Mouse (Mus musculus) limb, embryonic 15.5 days (tissue): ENCODE data around the gene Wdr82. TPM values are rescaled to one million over a fixed set of nuclear protein-coding genes. Genes with fewer than 3 reads are reported as not detected.

ENCODE experiments used
- ATAC-seq: fragments of 200-750 bp; cut with Nextera tagmentation; 2 replicates; pipeline ENCODE4 v1.8.0; 2017; ENCODE audit warnings: low read depth, moderate TSS enrichment; ENCODE audit not compliant: insufficient number of reproducible peaks, low FRiP score, low TSS enrichment
- H3K27ac ChIP-seq: fragments of 300-500 bp; sonication (generic); 2 replicates; pipeline ENCODE4 v1.5.1; 2015; ENCODE audit warnings: moderate library complexity, mild to moderate bottlenecking, inconsistent platforms
- H3K27me3 ChIP-seq: fragments of 300-500 bp; sonication (generic); 2 replicates; pipeline ENCODE4 v1.6.1; 2015; ENCODE audit warnings: inconsistent platforms
- H3K36me3 ChIP-seq: fragments of 300-500 bp; sonication (generic); 2 replicates; pipeline ENCODE4 v1.6.1; 2015; ENCODE audit warnings: inconsistent platforms
- H3K4me1 ChIP-seq: fragments of 300-500 bp; sonication (generic); 2 replicates; pipeline ENCODE4 v1.6.1; 2015; ENCODE audit warnings: inconsistent platforms
- H3K4me2 ChIP-seq: fragments of 300-500 bp; sonication (generic); 2 replicates; pipeline ENCODE4 v1.6.1; 2015; ENCODE audit warnings: mild to moderate bottlenecking, inconsistent platforms
- H3K4me3 ChIP-seq: fragments of 300-500 bp; sonication (generic); 2 replicates; pipeline ENCODE4 v1.5.1; 2015; ENCODE audit warnings: mild to moderate bottlenecking, inconsistent platforms
- H3K9ac ChIP-seq: fragments of 300-500 bp; sonication (generic); 2 replicates; pipeline ENCODE4 v1.6.1; 2015; ENCODE audit warnings: inconsistent platforms
- H3K9me3 ChIP-seq: fragments of 300-500 bp; sonication (generic); 2 replicates; pipeline ENCODE4 v1.6.1; 2016; ENCODE audit warnings: inconsistent platforms
- WGBS: fragments of 180-500 bp; shearing (Covaris S2); methylation state at CpG from one replicate; pipeline ENCODE4 v1.1.7; 2015; 5-methylcytosine and 5-hydroxymethylcytosine counted together
- polyA plus RNA-seq: library from polyadenylated mRNA; unstranded; fragments of >200 nt; fragmentation: Nextera tagmentation; extraction: Ambion mirVana; gene quantifications from 2 replicates; pipeline ENCODE4 v1.2.1, GENCODE M21; 2015

The Wdr82 gene
- polyA plus RNA-seq, 1 experiment from 2014 or later, result 29.2 TPM

DNA sequence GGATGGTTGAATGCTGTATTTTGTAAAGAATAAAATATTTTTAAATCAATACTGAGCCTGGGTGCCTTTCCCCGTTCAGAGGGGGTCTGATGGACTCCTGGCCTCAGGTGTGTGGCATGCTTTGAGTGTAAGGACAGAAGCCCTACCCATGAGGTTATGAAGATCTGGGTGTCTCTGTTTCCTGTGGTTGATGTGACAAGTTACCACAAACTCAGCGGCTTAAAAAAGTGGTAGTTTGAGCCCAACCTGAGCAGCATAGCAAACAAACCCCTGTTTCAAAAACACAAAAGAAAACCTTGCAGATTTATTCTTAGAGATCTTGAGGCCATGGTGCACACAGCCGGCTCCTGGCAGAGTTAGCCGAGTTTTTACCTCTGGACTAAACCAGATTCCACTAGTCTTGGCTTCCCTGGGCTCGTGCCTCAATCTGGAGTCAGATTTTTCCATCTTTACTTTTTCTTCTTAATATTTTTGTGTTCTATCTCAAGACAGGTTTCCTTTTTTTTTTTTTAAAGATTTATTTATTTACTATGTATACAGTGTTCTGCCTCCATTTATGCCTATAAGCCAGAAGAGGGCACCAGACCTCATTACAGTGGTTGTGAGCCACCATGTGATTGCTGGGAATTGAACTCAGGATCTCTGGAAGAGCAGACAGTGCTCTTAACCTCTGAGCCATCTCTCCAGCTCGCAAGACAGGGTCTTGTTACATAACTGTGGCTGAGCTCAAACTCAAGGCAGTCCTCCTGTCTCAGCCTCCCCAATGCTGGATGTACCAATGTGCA lies 44.8 kb downstream of the Wdr82 start:
- Histone ChIP-seq H3K4me3 (no peak overlapping the region), H3K4me2 (no peak overlapping the region), H3K4me1 (peaks cover 12% of the 10 kb centered on the region), H3K27me3 (no peaks in the 10 kb centered on the region), H3K27ac (no peak overlapping the region), H3K9me3 (no peaks in the 10 kb centered on the region), H3K9ac (no peak overlapping the region), H3K36me3 (peaks cover 36% of the 10 kb centered on the region)
- no peak for ATAC-seq
- WGBS, result 81% methylated on average over 6 of the region's 6 CpGs

- 86% methylated on average over 7 of the region's 7 CpGs for WGBS
- no peak for ATAC-seq
- no peak overlapping the region for H3K4me2 ChIP-seq
Observed at GRCm38 (mm10) chr9:106216971-106217370, 46.2 kb downstream of the Wdr82 start.

DNA sequence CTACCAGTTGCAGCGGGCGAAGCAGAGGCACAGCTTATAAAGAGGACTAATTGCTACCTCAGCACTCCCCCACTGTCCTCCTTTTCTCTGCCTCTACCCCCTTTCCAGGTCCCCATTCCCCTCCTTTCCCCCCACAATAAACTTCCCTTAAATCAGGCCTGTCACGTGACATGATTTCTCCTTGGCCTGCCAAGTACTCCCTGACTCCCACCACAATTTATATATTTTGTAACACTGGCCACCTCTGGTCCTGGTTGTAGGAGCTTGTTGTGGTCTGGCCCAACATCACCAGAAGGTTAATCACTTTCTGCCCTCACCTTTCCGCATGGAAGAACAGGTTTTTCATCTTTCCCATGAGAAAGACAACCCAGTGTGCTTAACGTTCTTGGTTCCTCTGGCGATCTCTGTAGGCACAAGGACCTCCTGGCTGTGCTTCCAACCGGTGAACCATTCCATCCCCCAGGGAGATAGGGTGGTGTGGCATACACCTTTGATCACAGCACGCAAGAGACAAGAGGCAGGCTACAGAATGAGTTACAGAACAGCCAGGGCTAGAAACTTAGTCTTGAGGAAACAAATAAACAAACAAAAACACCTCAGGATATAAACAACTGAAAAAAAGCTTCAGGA lies 50.3 kb downstream of the Wdr82 start:
- H3K9me3 ChIP-seq, result no peaks in the 10 kb centered on the region
- peaks cover 9% of the 10 kb centered on the region for H3K27me3 ChIP-seq
- no peak overlapping the region for H3K9ac ChIP-seq
- ATAC-seq, result no peak
- H3K4me1 ChIP-seq, result peaks cover 4% of the 10 kb centered on the region
- WGBS, result 54% methylated on average over 8 of the region's 8 CpGs
- H3K27ac ChIP-seq, result no peak overlapping the region
- no peak overlapping the region for H3K4me2 ChIP-seq
- H3K4me3 ChIP-seq, result no peak overlapping the region
- peaks cover 2% of the 10 kb centered on the region; the same call in 1 of the 2 replicates for H3K36me3 ChIP-seq

More at GRCm38 (mm10) chr9:106216971-106217370, 46.2 kb downstream of the Wdr82 start:
- peaks cover 36% of the 10 kb centered on the region for H3K36me3 ChIP-seq
- no peak overlapping the region for H3K4me3 ChIP-seq
- H3K9ac ChIP-seq, result no peak overlapping the region
- no peaks in the 10 kb centered on the region for H3K27me3 ChIP-seq
- H3K27ac ChIP-seq, result no peak overlapping the region
- peaks cover 4% of the 10 kb centered on the region for H3K4me1 ChIP-seq
- no peaks in the 10 kb centered on the region for H3K9me3 ChIP-seq

- Histone ChIP-seq H3K27me3 (peaks cover 17% of the 10 kb centered on the region), H3K4me3 (no peak within 1 kb of the TSS), H3K9me3 (no peaks in the 10 kb centered on the region), H3K27ac (no peak within 1 kb of the TSS), H3K36me3 (no peaks in the 10 kb centered on the region), H3K4me2 (no peak within 1 kb of the TSS), H3K4me1 (peaks cover 10% of the 10 kb centered on the region), H3K9ac (no peak within 1 kb of the TSS)
- no peak for ATAC-seq
- WGBS, result 66% methylated on average over 4 of the region's 4 CpGs
Observed at GRCm38 (mm10) chr9:106222261-106222851, 51.6 kb downstream of the Wdr82 start, which contains the start of gene Tlr9. Gene Tlr9, plus strand, starts transcription at chr9:106222598.

DNA sequence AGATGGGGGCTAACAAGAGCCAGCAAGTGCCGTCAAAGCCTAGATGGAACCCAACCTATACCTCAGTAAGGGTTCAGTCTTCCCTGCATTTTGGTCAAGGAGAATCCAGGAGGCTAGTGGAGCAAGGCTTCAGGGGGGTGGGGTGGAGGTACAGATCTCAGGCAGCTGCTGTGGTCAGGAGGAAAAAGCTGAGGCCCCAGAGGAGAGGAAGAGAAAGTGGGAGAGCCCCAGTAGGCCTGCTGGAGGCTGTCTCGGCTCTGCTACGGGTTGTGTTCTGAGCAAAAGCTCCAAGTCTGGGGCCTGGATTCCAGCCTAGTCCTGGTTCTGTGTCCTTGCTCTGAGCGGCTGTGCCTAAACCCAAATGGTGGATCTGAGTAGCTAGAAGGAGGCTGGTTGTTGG lies 52.3 kb downstream of the Wdr82 start:
- no peak for ATAC-seq
- Histone ChIP-seq H3K4me2 (no peak overlapping the region), H3K27ac (no peak overlapping the region), H3K4me1 (peaks cover 10% of the 10 kb centered on the region), H3K4me3 (no peak overlapping the region), H3K27me3 (peaks cover 17% of the 10 kb centered on the region), H3K36me3 (no peaks in the 10 kb centered on the region), H3K9me3 (no peaks in the 10 kb centered on the region), H3K9ac (no peak overlapping the region)
- 82% methylated on average over 4 of the region's 4 CpGs for WGBS

- Histone ChIP-seq H3K9ac (peak overlapping the region; percentile 39; the same call in 1 of the 2 replicates), H3K9me3 (no peaks in the 10 kb centered on the region), H3K4me3 (peak overlapping the region; percentile 40), H3K4me2 (peak overlapping the region; percentile 70), H3K27ac (no peak overlapping the region), H3K4me1 (peaks cover 10% of the 10 kb centered on the region), H3K36me3 (no peaks in the 10 kb centered on the region), H3K27me3 (peaks cover 17% of the 10 kb centered on the region)
- no peak for ATAC-seq
- 58% methylated on average over 24 of the region's 24 CpGs for WGBS
Observed at GRCm38 (mm10) chr9:106225469-106226150, 54.9 kb downstream of the Wdr82 start.

DNA sequence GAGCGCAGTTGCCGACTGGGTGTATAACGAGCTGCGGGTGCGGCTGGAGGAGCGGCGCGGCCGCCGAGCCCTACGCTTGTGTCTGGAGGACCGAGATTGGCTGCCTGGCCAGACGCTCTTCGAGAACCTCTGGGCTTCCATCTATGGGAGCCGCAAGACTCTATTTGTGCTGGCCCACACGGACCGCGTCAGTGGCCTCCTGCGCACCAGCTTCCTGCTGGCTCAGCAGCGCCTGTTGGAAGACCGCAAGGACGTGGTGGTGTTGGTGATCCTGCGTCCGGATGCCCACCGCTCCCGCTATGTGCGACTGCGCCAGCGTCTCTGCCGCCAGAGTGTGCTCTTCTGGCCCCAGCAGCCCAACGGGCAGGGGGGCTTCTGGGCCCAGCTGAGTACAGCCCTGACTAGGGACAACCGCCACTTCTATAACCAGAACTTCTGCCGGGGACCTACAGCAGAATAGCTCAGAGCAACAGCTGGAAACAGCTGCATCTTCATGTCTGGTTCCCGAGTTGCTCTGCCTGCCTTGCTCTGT lies 55.5 kb downstream of the Wdr82 start:
- H3K9me3 ChIP-seq, result no peaks in the 10 kb centered on the region
- peak overlapping the region; percentile 70 for H3K4me2 ChIP-seq
- peak; percentile 59 for ATAC-seq
- H3K9ac ChIP-seq, result peak overlapping the region; percentile 39; the same call in 1 of the 2 replicates
- no peak overlapping the region; the same call in 1 of the 2 replicates for H3K27ac ChIP-seq
- H3K4me1 ChIP-seq, result peaks cover 10% of the 10 kb centered on the region
- H3K4me3 ChIP-seq, result peak overlapping the region; percentile 40
- H3K36me3 ChIP-seq, result no peaks in the 10 kb centered on the region
- WGBS, result 4% methylated on average over 34 of the region's 34 CpGs
- H3K27me3 ChIP-seq, result peaks cover 17% of the 10 kb centered on the region

DNA sequence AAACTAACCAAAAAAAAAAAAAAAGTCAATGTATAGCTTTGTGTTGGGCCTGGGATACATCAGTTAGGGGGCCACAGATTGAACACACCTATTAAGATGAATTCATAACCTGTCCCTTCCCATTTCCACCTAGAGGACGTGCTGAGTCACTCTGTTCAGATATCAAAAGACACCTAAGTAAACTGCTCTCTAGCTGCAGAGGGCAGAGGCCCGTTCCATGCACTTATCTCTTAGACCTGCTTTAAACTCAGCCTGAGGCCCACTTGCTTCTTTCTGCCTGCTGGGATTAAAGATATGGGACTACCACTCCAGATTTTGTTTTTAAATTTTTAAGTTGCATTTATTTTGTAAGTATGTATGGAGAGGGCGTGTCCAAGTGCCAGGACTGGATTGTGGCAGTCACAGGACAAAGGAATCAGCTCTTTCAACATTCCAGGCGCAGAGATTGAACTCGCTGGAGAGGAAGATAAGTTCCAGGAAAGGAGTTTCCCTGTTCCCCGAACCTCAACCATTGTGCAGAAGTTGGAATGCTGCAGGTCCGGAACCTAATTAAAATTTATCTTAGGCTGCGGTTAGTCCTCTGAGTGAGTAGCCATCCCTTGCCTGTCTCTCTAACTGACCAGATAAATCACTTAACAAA lies 57.2 kb downstream of the Wdr82 start:
- H3K27me3 ChIP-seq, result peaks cover 17% of the 10 kb centered on the region
- peaks cover 10% of the 10 kb centered on the region for H3K4me1 ChIP-seq
- H3K4me2 ChIP-seq, result no peak overlapping the region
- H3K27ac ChIP-seq, result no peak overlapping the region
- 75% methylated on average over 8 of the region's 8 CpGs for WGBS
- no peak for ATAC-seq
- H3K36me3 ChIP-seq, result peaks cover 4% of the 10 kb centered on the region
- no peak overlapping the region for H3K9ac ChIP-seq
- H3K9me3 ChIP-seq, result no peaks in the 10 kb centered on the region
- no peak overlapping the region for H3K4me3 ChIP-seq

- Histone ChIP-seq H3K9ac (no peak overlapping the region), H3K27me3 (peaks cover 16% of the 10 kb centered on the region)
- no peak for ATAC-seq
Observed at GRCm38 (mm10) chr9:106230051-106230733, 59.5 kb downstream of the Wdr82 start.

DNA sequence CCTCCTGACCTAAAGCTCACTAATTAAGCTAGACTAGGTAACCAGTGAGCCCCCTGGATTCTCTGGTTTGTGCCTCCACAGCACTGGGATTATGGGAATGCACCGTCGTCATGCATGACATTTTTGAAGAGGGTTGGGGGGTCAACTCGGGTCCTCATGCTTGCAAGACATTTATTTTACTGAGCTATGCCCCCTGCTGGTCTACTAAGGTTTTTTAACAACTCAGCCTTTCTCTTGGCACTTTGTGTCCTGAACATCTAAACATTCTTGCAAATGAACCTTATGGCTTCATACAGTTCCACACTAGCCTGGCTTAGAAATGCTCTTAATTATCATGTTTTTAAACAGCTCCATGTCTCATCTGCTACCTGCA lies 60.0 kb downstream of the Wdr82 start:
- 48% methylated on average over 3 of the region's 3 CpGs for WGBS
- Histone ChIP-seq H3K4me3 (no peak overlapping the region), H3K9me3 (no peaks in the 10 kb centered on the region), H3K4me2 (no peak overlapping the region), H3K27me3 (peaks cover 11% of the 10 kb centered on the region), H3K9ac (no peak overlapping the region), H3K4me1 (peaks cover 9% of the 10 kb centered on the region), H3K27ac (peak overlapping the region; percentile 17; the same call in 1 of the 2 replicates), H3K36me3 (peaks cover 32% of the 10 kb centered on the region)
- no peak for ATAC-seq

More at GRCm38 (mm10) chr9:106230051-106230733, 59.5 kb downstream of the Wdr82 start:
- no peak overlapping the region for H3K4me2 ChIP-seq
- H3K4me3 ChIP-seq, result no peak overlapping the region
- H3K36me3 ChIP-seq, result peaks cover 27% of the 10 kb centered on the region
- peaks cover 10% of the 10 kb centered on the region for H3K4me1 ChIP-seq
- WGBS, result 74% methylated on average over 9 of the region's 9 CpGs
- H3K27ac ChIP-seq, result peak overlapping the region; percentile 17; the same call in 1 of the 2 replicates
- H3K9me3 ChIP-seq, result no peaks in the 10 kb centered on the region
